Mouse (Mus musculus) lung, embryonic 14.5 days (tissue): ENCODE data around the gene Mpz. TPM values are rescaled to one million over a fixed set of nuclear protein-coding genes. Genes with fewer than 3 reads are reported as not detected.

ENCODE experiments used
- ATAC-seq: fragments of 200-750 bp; cut with Nextera tagmentation; 2 replicates; pipeline ENCODE4 v1.8.0; 2017; ENCODE audit warnings: mild to moderate bottlenecking, moderate TSS enrichment, moderate library complexity; ENCODE audit not compliant: insufficient read depth
- DNase-seq: peaks from one replicate; pipeline ENCODE4 v3.0.0-alpha.2; 2015
- H3K27ac ChIP-seq: fragments of 300-500 bp; sonication (generic); 2 replicates; pipeline ENCODE4 v1.5.1; 2014; ENCODE audit warnings: low read depth, mild to moderate bottlenecking, moderate library complexity
- H3K27me3 ChIP-seq: fragments of 300-500 bp; sonication (generic); 2 replicates; pipeline ENCODE4 v1.6.1; 2014; ENCODE audit warnings: low read length, control low read depth; ENCODE audit not compliant: insufficient read depth
- H3K36me3 ChIP-seq: fragments of 300-500 bp; sonication (generic); 2 replicates; pipeline ENCODE4 v1.6.1; 2014; ENCODE audit warnings: control low read depth; ENCODE audit not compliant: insufficient read depth
- H3K4me1 ChIP-seq: fragments of 300-500 bp; sonication (generic); 2 replicates; pipeline ENCODE4 v1.6.1; 2014; ENCODE audit warnings: antibody characterized with exemption, control low read depth; ENCODE audit not compliant: insufficient read depth
- H3K4me2 ChIP-seq: fragments of 300-500 bp; sonication (generic); 2 replicates; pipeline ENCODE4 v1.6.1; 2014; ENCODE audit warnings: mild to moderate bottlenecking
- H3K4me3 ChIP-seq: fragments of 300-500 bp; sonication (generic); 2 replicates; pipeline ENCODE4 v1.5.1; 2014; ENCODE audit warnings: low read depth, low read length
- H3K9ac ChIP-seq: fragments of 300-500 bp; sonication (generic); 2 replicates; pipeline ENCODE4 v1.6.1; 2014
- H3K9me3 ChIP-seq: fragments of 300-500 bp; sonication (generic); 2 replicates; pipeline ENCODE4 v1.6.1; 2016; ENCODE audit warnings: low read depth, low read length, control low read depth
- CTCF ChIP-seq: IDR thresholded peaks from 2 replicates; pipeline ENCODE4 v1.5.1; 2016; ENCODE audit warnings: antibody characterized with exemption, low read depth
- WGBS: fragments of 180-500 bp; shearing (Covaris S2); extraction: QIAGEN DNeasy Blood & Tissue Kit; methylation state at CpG from one replicate; pipeline ENCODE4 v1.1.7; 2014; 5-methylcytosine and 5-hydroxymethylcytosine counted together
- polyA plus RNA-seq: library from polyadenylated mRNA; unstranded; fragments of >200 nt; fragmentation: Nextera tagmentation; extraction: Ambion mirVana; gene quantifications from 2 replicates; pipeline ENCODE4 v1.2.1, GENCODE M21; 2014

Gene Mpz
- polyA plus RNA-seq, 1 experiment from 2014 or later = 0.24 TPM

- no peak overlapping the region for H3K9ac ChIP-seq
- DNase-seq (no peak), ATAC-seq (no peak)
- no peaks in the 10 kb centered on the region for H3K36me3 ChIP-seq
- H3K27me3 ChIP-seq = no peaks in the 10 kb centered on the region
- no peaks in the 10 kb centered on the region for H3K9me3 ChIP-seq
- WGBS = 42% methylated on average over 9 of the region's 9 CpGs
- no peak overlapping the region for H3K4me2 ChIP-seq
- H3K4me1 ChIP-seq = no peaks in the 10 kb centered on the region; the same call in 1 of the 2 replicates
- H3K27ac ChIP-seq = no peak overlapping the region
- TF ChIP-seq CTCF = no peak
- no peak overlapping the region for H3K4me3 ChIP-seq
Measured at GRCm38 (mm10) chr1:171109620-171110019, 40.9 kb upstream of the Mpz start.

DNA sequence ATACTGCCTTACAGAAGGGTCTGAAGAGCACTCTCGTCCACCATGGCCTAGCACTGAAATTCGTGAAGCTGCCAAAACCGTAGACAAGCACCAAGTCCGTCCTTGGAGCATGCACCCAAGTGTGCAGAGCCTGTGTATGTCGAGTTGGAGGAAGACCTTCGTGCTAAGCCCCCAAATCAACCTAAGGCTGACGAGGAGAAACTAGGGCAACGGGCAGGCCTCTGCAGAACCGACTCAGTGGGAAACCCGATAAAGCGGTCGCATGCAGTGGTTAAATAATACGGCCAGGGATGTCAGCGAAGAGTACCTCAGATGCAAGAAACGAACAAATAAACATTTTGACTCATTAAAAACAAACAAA lies 39.9 kb upstream of the Mpz start:
- WGBS = 11% methylated on average over 15 of the region's 15 CpGs
- DNase-seq = no peak

DNA sequence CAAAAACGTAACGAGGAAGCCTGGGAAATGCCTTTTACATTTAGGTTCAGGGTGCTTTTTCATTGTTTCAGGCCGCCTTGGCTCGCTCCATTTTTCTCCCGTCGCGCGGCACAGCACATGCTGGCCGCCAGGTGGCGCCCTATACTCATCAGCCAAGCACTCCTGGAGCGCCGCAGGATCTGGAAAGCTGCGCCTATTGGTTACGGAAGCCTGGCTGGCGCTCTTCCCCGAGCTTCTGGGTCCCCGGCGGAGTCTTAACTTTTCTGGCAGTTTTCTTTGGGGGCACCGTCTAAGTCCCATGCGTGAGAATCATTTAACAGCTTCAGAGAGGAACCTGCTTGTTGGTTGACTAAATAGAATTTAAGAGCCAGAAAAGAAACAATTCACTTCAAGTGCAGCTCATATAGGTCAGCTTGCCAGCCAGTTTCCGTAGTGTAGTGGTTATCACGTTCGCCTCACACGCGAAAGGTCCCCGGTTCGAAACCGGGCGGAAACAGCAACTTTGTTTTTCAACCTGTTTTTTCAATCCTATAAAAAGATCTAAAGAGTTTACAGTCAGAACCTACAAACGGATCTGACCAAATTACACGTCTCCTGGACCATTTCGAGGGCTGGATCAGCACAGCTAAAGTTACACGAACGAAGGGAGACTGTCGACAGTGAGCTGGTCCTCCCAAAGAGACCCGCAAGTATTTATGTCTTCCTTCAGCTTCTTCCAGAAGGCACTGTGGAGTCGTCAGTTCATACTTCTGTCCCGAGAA lies 39.3 kb upstream of the Mpz start:
- ATAC-seq (peak; percentile 90), DNase-seq (peak; percentile 97)
- WGBS = under 1% methylated on average over 38 of the region's 38 CpGs
- peak overlapping the region; percentile 46 for H3K9ac ChIP-seq
- peak overlapping the region; percentile 47 for H3K4me3 ChIP-seq
- peak overlapping the region; percentile 71 for H3K27ac ChIP-seq
- H3K36me3 ChIP-seq = no peaks in the 10 kb centered on the region
- no peaks in the 10 kb centered on the region for H3K9me3 ChIP-seq
- H3K27me3 ChIP-seq = no peaks in the 10 kb centered on the region
- H3K4me1 ChIP-seq = no peaks in the 10 kb centered on the region; the same call in 1 of the 2 replicates
- H3K4me2 ChIP-seq = peak overlapping the region; percentile 68
- peak; percentile 96 for TF ChIP-seq CTCF

More for the DNA sequence above, 39.9 kb upstream of the Mpz start:
- peak overlapping the region; percentile 51; the same call in 1 of the 2 replicates for H3K27ac ChIP-seq
- no peaks in the 10 kb centered on the region; the same call in 1 of the 2 replicates for H3K4me1 ChIP-seq
- no peaks in the 10 kb centered on the region for H3K36me3 ChIP-seq
- no peak for TF ChIP-seq CTCF
- peak; percentile 35 for ATAC-seq
- H3K9me3 ChIP-seq = no peaks in the 10 kb centered on the region
- H3K27me3 ChIP-seq = no peaks in the 10 kb centered on the region
- peak overlapping the region; percentile 47 for H3K4me3 ChIP-seq
- H3K9ac ChIP-seq = peak overlapping the region; percentile 46
- peak overlapping the region; percentile 68 for H3K4me2 ChIP-seq

- H3K36me3 ChIP-seq = no peaks in the 10 kb centered on the region
- no peak; the same call in 1 of the 2 replicates for ATAC-seq
- 0 out of 2 replicates have a peak, but pooled peaks have one; percentile 12 for TF ChIP-seq CTCF
- peak; percentile 83 for DNase-seq
- peak overlapping the region; percentile 47 for H3K4me3 ChIP-seq
- no peaks in the 10 kb centered on the region for H3K27me3 ChIP-seq
- H3K4me1 ChIP-seq = no peaks in the 10 kb centered on the region; the same call in 1 of the 2 replicates
- H3K4me2 ChIP-seq = peak overlapping the region; percentile 68
- no peaks in the 10 kb centered on the region for H3K9me3 ChIP-seq
- peak overlapping the region; percentile 46 for H3K9ac ChIP-seq
- H3K27ac ChIP-seq = peak overlapping the region; percentile 71
- WGBS = 3% methylated on average over 15 of the region's 15 CpGs
Measured at GRCm38 (mm10) chr1:171111781-171112575, 38.5 kb upstream of the Mpz start.

DNA sequence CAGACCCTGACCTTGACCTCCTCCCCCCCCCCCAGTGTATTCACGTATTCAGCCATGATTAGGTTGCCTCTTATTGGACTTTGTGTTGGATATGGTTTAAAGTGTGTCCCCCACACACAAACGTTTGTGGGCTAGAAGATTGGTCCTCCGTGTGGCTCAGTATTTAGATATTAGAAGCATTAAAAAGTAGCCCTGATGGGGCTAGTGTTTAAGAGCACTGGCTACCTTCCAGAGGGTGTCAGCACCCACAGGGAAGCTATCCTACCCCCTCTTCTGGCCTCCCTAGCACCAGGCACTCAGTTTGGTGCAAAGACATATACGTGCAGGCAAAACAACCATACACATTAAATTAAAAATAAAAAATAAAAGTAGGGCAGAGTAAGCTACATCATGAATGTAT lies 37.5 kb upstream of the Mpz start:
- Histone ChIP-seq H3K9me3 (no peaks in the 10 kb centered on the region), H3K4me1 (no peaks in the 10 kb centered on the region; the same call in 1 of the 2 replicates), H3K4me2 (peak overlapping the region; percentile 69), H3K9ac (no peak overlapping the region), H3K27ac (no peak overlapping the region), H3K27me3 (no peaks in the 10 kb centered on the region), H3K4me3 (no peak overlapping the region), H3K36me3 (no peaks in the 10 kb centered on the region)
- DNase-seq = no peak
- ATAC-seq = no peak
- TF ChIP-seq CTCF = no peak
- WGBS = 66% methylated on average over 4 of the region's 4 CpGs

DNA sequence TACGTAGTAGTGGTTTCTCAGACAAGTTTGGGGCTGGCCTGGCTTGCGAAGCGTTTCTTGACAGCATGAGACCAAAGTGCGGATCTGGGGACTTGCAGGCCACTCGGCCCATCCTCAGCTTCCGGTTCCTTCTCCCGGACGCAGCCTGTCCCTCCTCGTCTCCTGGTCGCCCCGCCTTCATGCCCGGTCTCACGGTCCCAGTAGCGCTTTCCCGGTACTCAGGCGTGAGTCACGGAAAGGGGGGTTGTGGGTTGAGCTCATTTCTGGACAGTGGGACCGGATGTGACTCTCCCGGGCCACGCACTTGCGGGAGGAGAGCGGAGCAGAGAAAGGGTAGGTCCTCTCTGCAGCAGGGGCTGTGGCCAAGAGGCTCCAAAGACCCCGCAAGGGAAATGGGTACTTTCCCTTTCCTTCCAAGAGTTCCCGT lies 36.6 kb upstream of the Mpz start, which contains the start of gene Cfap126:
TSS of gene Cfap126 (plus strand) at position 46 of the 427 bp plus-strand sequence.
- DNase-seq = peak; percentile 81
- no peak for TF ChIP-seq CTCF
- Histone ChIP-seq H3K4me1 (no peaks in the 10 kb centered on the region; the same call in 1 of the 2 replicates), H3K36me3 (no peaks in the 10 kb centered on the region), H3K4me2 (peak within 1 kb of the TSS; percentile 69), H3K9ac (peak within 1 kb of the TSS; percentile 64), H3K27me3 (no peaks in the 10 kb centered on the region), H3K9me3 (no peaks in the 10 kb centered on the region), H3K4me3 (peak within 1 kb of the TSS; percentile 42), H3K27ac (peak within 1 kb of the TSS; percentile 92)
- peak; percentile 52 for ATAC-seq
- 1% methylated on average over 24 of the region's 24 CpGs for WGBS

DNA sequence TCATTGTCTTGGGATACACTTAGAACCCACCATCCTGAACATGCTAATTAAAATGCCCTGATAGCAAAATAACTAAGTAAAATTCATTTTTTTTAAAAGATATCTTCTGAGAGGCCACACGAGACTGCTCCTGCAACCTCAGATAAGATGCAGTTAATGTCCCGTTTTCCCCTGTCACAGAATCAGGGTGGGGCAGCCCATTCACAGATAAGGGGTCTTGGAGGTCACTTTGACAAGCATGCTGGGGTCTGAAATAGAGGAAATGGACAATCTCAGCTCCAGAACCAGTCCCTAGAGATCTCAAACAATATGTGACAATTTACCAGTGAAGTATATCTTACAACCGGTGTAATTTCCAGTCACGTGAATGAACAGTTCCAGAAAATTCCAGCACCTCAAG lies 34.2 kb upstream of the Mpz start:
- no peak overlapping the region for H3K9ac ChIP-seq
- no peak overlapping the region for H3K4me3 ChIP-seq
- no peak overlapping the region for H3K27ac ChIP-seq
- no peaks in the 10 kb centered on the region; the same call in 1 of the 2 replicates for H3K4me1 ChIP-seq
- no peak overlapping the region for H3K4me2 ChIP-seq
- no peaks in the 10 kb centered on the region for H3K36me3 ChIP-seq
- H3K27me3 ChIP-seq = no peaks in the 10 kb centered on the region
- WGBS = 42% methylated on average over 4 of the region's 4 CpGs
- DNase-seq (no peak), ATAC-seq (no peak)
- no peak for TF ChIP-seq CTCF
- H3K9me3 ChIP-seq = no peaks in the 10 kb centered on the region
